ENCODE assay signal across 9 mouse cellular contexts in the genomic region with DNA sequence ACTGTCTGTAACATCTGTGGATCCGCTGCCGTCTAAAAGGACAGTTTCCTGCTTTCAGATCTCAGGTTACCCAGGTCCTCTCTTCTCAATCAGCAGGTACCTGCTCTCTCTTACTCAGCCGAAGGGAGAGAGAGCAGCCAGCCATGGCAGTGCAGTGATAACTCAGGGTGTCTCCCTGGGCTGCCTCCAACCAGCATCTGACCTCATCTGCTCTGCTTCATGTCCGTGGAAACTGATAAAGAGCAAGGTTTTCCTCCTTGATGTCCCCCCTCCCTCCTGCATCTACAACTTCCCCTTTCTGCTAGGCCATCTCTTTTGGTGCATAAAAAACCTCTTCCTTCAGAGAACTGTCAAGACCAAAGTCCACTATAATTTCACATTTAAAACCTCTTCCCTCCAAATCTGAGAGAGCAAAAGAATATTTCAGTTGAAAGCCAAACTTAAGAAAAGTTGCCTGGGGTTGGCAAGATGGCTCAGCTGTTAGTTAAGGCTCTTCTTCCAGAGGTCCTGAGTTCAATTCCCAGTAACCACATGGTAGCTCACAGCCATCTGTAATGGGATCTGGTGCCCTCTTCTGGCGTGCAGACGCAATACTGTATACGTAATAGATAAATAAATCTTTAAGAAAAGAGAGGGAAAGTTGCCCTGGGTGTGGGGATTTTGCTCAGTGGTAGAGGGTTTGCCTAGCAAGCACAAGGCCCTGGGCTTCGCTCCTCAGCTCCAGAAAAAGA. TPM values are rescaled to one million over a fixed set of nuclear protein-coding genes. Genes with fewer than 3 reads are reported as not detected.
A peak's percentile ranks its signal among the peaks of the same experiment; 100 is the strongest.
DNase-seq lines count a peak whose midpoint lies in the region; ATAC-seq and TF ChIP-seq lines count a peak whose summit lies in the region.
"Had no signal": no experiment of that assay in that cellular context is flagged by ENCODE, and none has a peak within 500 bp of the region (broad histone marks: within the 10 kb centered on the region; RNA-seq: fewer than 3 reads in every experiment).

No protein-coding gene starts in this region.

- TF ChIP-seq EP300 in liver, postnatal 0 days (IDR thresholded peaks at IDR 0.05; ENCODE audit: low read depth), result peak; percentile 60; the same call in 1 of the 2 replicates
- TF ChIP-seq EP300 in stomach, postnatal 0 days (optimal IDR thresholded peaks at IDR 0.05), result no peak

- no peaks in the 10 kb centered on the region for H3K36me3 ChIP-seq in liver, postnatal 0 days (replicated peaks; ENCODE audit: insufficient read depth, low read length)
- H3K36me3 ChIP-seq in stomach, postnatal 0 days (ENCODE audit: control insufficient read depth, insufficient read depth, low read length), result no peaks in the 10 kb centered on the region
- no peaks in the 10 kb centered on the region for H3K36me3 ChIP-seq in midbrain, embryonic 13.5 days
- H3K36me3 ChIP-seq: neural tube, embryonic 13.5 days had no signal

- peaks cover 18% of the 10 kb centered on the region for H3K4me1 ChIP-seq in liver, postnatal 0 days (ENCODE audit: insufficient read depth)
- no peaks in the 10 kb centered on the region for H3K4me1 ChIP-seq in stomach, postnatal 0 days (replicated peaks; ENCODE audit: control insufficient read depth, insufficient read depth)
- H3K4me1 ChIP-seq in midbrain, embryonic 13.5 days (replicated peaks), result no peaks in the 10 kb centered on the region
- H3K4me1 ChIP-seq: neural tube, embryonic 13.5 days had no signal

- no peak overlapping the region for H3K4me3 ChIP-seq in liver, postnatal 0 days (ENCODE audit: low read depth, low read length)
- no peak overlapping the region for H3K4me3 ChIP-seq in stomach, postnatal 0 days (ENCODE audit: low read depth, low read length)
- no peak overlapping the region for H3K4me3 ChIP-seq in midbrain, embryonic 13.5 days (replicated peaks)
- H3K4me3 ChIP-seq: neural tube, embryonic 13.5 days had no signal

- intact Hi-C loops in left cerebral cortex, postnatal 4 days (cut with DNase I), result no loop called here

- DNase-seq in kidney, postnatal 4 days, result peak; percentile 47 to 52
- no peak for DNase-seq in kidney, adult 9 months
- peak; percentile 30 for DNase-seq in adrenal gland, postnatal 25 days
- DNase-seq in liver, postnatal 0 days, result peak; percentile 40
- DNase-seq in stomach, postnatal 0 days (ENCODE audit: low spot score), result no peak
- no peak for DNase-seq in MN1 (ENCODE audit: low spot score)
- no peak for DNase-seq in left cerebral cortex, postnatal 4 days

- peak; percentile 82 for ATAC-seq in liver, postnatal 0 days
- ATAC-seq in stomach, postnatal 0 days (ENCODE audit: low FRiP score, low TSS enrichment), result no peak
- ATAC-seq in midbrain, embryonic 13.5 days, result no peak

- peak; percentile 75 for TF ChIP-seq CTCF in liver, postnatal 0 days (IDR thresholded peaks at IDR 0.05; ENCODE audit: low read depth)
- TF ChIP-seq CTCF in stomach, postnatal 0 days (IDR thresholded peaks at IDR 0.05; ENCODE audit: low read depth), result peak; percentile 73

- H3K9ac ChIP-seq in liver, postnatal 0 days (replicated peaks), result no peak overlapping the region
- no peak overlapping the region for H3K9ac ChIP-seq in stomach, postnatal 0 days (ENCODE audit: low read length)
- H3K9ac ChIP-seq in midbrain, embryonic 13.5 days (replicated peaks), result no peak overlapping the region
- H3K9ac ChIP-seq: neural tube, embryonic 13.5 days had no signal

- H3K27ac ChIP-seq in liver, postnatal 0 days (ENCODE audit: low read depth), result peak overlapping the region; percentile 60
- no peak overlapping the region for H3K27ac ChIP-seq in stomach, postnatal 0 days (replicated peaks)
- no peak overlapping the region for H3K27ac ChIP-seq in midbrain, embryonic 13.5 days
- H3K27ac ChIP-seq: neural tube, embryonic 13.5 days had no signal

- H3K4me2 ChIP-seq in liver, postnatal 0 days (ENCODE audit: low read depth, low read length), result peak overlapping the region; percentile 27; the same call in 1 of the 2 replicates
- H3K4me2 ChIP-seq in stomach, postnatal 0 days (replicated peaks; ENCODE audit: low read depth), result no peak overlapping the region
- H3K4me2 ChIP-seq in midbrain, embryonic 13.5 days (replicated peaks), result no peak overlapping the region
- H3K4me2 ChIP-seq: neural tube, embryonic 13.5 days had no signal

- no peaks in the 10 kb centered on the region for H3K9me3 ChIP-seq in liver, postnatal 0 days (ENCODE audit: low read length)
- H3K9me3 ChIP-seq in stomach, postnatal 0 days (ENCODE audit: control insufficient read depth, low read length), result no peaks in the 10 kb centered on the region
- no peaks in the 10 kb centered on the region for H3K9me3 ChIP-seq in midbrain, embryonic 13.5 days
- H3K9me3 ChIP-seq: neural tube, embryonic 13.5 days had no signal

- 28% methylated on average over 8 of the region's 8 CpGs for WGBS in liver, postnatal 0 days (ENCODE audit: insufficient replicate concordance)
- WGBS in stomach, postnatal 0 days, result 50% methylated on average over 8 of the region's 8 CpGs
- WGBS in midbrain, embryonic 13.5 days, result 61% methylated on average over 8 of the region's 8 CpGs

- no peaks in the 10 kb centered on the region for H3K27me3 ChIP-seq in liver, postnatal 0 days (ENCODE audit: insufficient read depth, low read length)
- no peaks in the 10 kb centered on the region for H3K27me3 ChIP-seq in stomach, postnatal 0 days (ENCODE audit: control insufficient read depth, insufficient read depth, low read length)
- 0 out of 2 replicates have a peak, but pooled peaks cover 3% of the 10 kb centered on the region for H3K27me3 ChIP-seq in midbrain, embryonic 13.5 days
- H3K27me3 ChIP-seq: neural tube, embryonic 13.5 days had no signal

RNA-seq across cellular contexts. Expression of gene Grb2, which starts 9.4 kb away (rescaled TPM):
- 109 and 166 TPM in 2 replicates for total RNA-seq in adrenal gland, postnatal 25 days (2021)
- polyA plus RNA-seq in liver, postnatal 0 days (2015; fragmentation: Nextera tagmentation; extraction: Ambion mirVana), result 40.4 and 45.6 TPM in 2 replicates
- 54.2 and 58.8 TPM in 2 replicates for polyA plus RNA-seq in stomach, postnatal 0 days (2015; fragmentation: Nextera tagmentation; extraction: Ambion mirVana)
- 100 to 1,000 TPM; 218 to 220 TPM for total RNA-seq in left cerebral cortex, postnatal 4 days (2021)
- 165 and 176 TPM in 2 replicates for polyA plus RNA-seq in midbrain, embryonic 13.5 days (2015; fragmentation: Nextera tagmentation; extraction: Ambion mirVana)

RNA-seq across cellular contexts. Expression of gene Tmem94, which starts 47.4 kb away (rescaled TPM):
- 80.9 and 114 TPM in 2 replicates for total RNA-seq in adrenal gland, postnatal 25 days (2021)
- 4.1 and 4.2 TPM in 2 replicates for polyA plus RNA-seq in liver, postnatal 0 days (2015; fragmentation: Nextera tagmentation; extraction: Ambion mirVana)
- polyA plus RNA-seq in stomach, postnatal 0 days (2015; fragmentation: Nextera tagmentation; extraction: Ambion mirVana), result 8.2 and 10.0 TPM in 2 replicates
- 10 to 100 TPM; 37.3 to 44.1 TPM for total RNA-seq in left cerebral cortex, postnatal 4 days (2021)
- polyA plus RNA-seq in midbrain, embryonic 13.5 days (2015; fragmentation: Nextera tagmentation; extraction: Ambion mirVana), result 29.9 and 31.0 TPM in 2 replicates

Comparison
In these comparisons a context has a peak if more than half of its experiments do, and no peak if none do; other contexts are left out.
1. DNase-seq: peak in kidney, postnatal 4 days (2 of 2), adrenal gland, postnatal 25 days (single experiment) and liver, postnatal 0 days (single experiment); none in kidney, adult 9 months (single experiment), stomach, postnatal 0 days (single experiment), MN1 (single experiment) and left cerebral cortex, postnatal 4 days (single experiment).